In genomic region chr11:67897064-67897560, GRCm38 (mm10) we compare ENCODE assay signal across 8 mouse cellular contexts. TPM values are rescaled to one million over a fixed set of nuclear protein-coding genes. Genes with fewer than 3 reads are reported as not detected.
DNase-seq lines count a peak whose midpoint lies in the region; ATAC-seq lines count a peak whose summit lies in the region.

No protein-coding gene starts in this region.

- no peaks in the 10 kb centered on the region for H3K4me1 ChIP-seq in hindbrain, embryonic 11.5 days (replicated peaks; ENCODE audit: control insufficient read depth, insufficient read depth, low read length)
- peaks cover 5% of the 10 kb centered on the region for H3K4me1 ChIP-seq in hindbrain, embryonic 12.5 days
- H3K4me1 ChIP-seq in stomach, embryonic 16.5 days (ENCODE audit: control insufficient read depth, insufficient read depth, low read length): no peaks in the 10 kb centered on the region

- no peak overlapping the region for H3K9ac ChIP-seq in hindbrain, embryonic 11.5 days (ENCODE audit: low read depth, low read length)
- H3K9ac ChIP-seq in hindbrain, embryonic 12.5 days: no peak overlapping the region
- H3K9ac ChIP-seq in stomach, embryonic 16.5 days (ENCODE audit: low read length): no peak overlapping the region

- H3K27ac ChIP-seq in hindbrain, embryonic 11.5 days (ENCODE audit: low read depth, low read length): no peak overlapping the region
- H3K27ac ChIP-seq in hindbrain, embryonic 12.5 days: no peak overlapping the region
- no peak overlapping the region for H3K27ac ChIP-seq in stomach, embryonic 16.5 days (ENCODE audit: low read length)

- no peaks in the 10 kb centered on the region for H3K36me3 ChIP-seq in hindbrain, embryonic 11.5 days (ENCODE audit: control insufficient read depth, insufficient read depth, low read length)
- H3K36me3 ChIP-seq in hindbrain, embryonic 12.5 days: no peaks in the 10 kb centered on the region
- no peaks in the 10 kb centered on the region for H3K36me3 ChIP-seq in stomach, embryonic 16.5 days (ENCODE audit: control insufficient read depth, insufficient read depth, low read length)

- H3K27me3 ChIP-seq in hindbrain, embryonic 11.5 days (ENCODE audit: control insufficient read depth, insufficient read depth, low read length): no peaks in the 10 kb centered on the region
- no peaks in the 10 kb centered on the region for H3K27me3 ChIP-seq in hindbrain, embryonic 12.5 days
- no peaks in the 10 kb centered on the region for H3K27me3 ChIP-seq in stomach, embryonic 16.5 days (ENCODE audit: control insufficient read depth, insufficient read depth, low read length)

- peak; percentile 75 for DNase-seq in hindbrain, embryonic 11.5 days (ENCODE audit: low spot score)
- peak; percentile 73 for DNase-seq in brain, adult 2 months (ENCODE audit: low read depth, low spot score)
- DNase-seq in hindlimb bud, embryonic 11.5 days (ENCODE audit: extremely low spot score, low read depth, low spot score): peak; percentile 26
- peak; percentile 37 to 45 for DNase-seq in layer of hippocampus, postnatal 36 days
- DNase-seq in mesoderm, embryonic 11.5 days (ENCODE audit: low read depth, low spot score): peak; percentile 64

- 63% methylated on average over 8 of the region's 8 CpGs for whole genome bisulfite sequencing in hindbrain, embryonic 11.5 days
- WGBS in hindbrain, embryonic 12.5 days: 62% methylated on average over 8 of the region's 8 CpGs
- 35% methylated on average over 8 of the region's 8 CpGs for WGBS in stomach, embryonic 16.5 days

- no peak overlapping the region for H3K4me3 ChIP-seq in hindbrain, embryonic 11.5 days (ENCODE audit: low read depth, low read length)
- no peak overlapping the region for H3K4me3 ChIP-seq in hindbrain, embryonic 12.5 days
- no peak overlapping the region for H3K4me3 ChIP-seq in stomach, embryonic 16.5 days (replicated peaks; ENCODE audit: low read length)

- H3K4me2 ChIP-seq in hindbrain, embryonic 11.5 days (replicated peaks; ENCODE audit: low read depth, low read length): no peak overlapping the region
- H3K4me2 ChIP-seq in hindbrain, embryonic 12.5 days (replicated peaks): no peak overlapping the region
- H3K4me2 ChIP-seq in stomach, embryonic 16.5 days (ENCODE audit: low read depth, low read length): no peak overlapping the region

- H3K9me3 ChIP-seq in hindbrain, embryonic 11.5 days (ENCODE audit: control insufficient read depth, low read length): no peaks in the 10 kb centered on the region
- H3K9me3 ChIP-seq in hindbrain, embryonic 12.5 days (replicated peaks): no peaks in the 10 kb centered on the region
- no peaks in the 10 kb centered on the region for H3K9me3 ChIP-seq in stomach, embryonic 16.5 days (replicated peaks; ENCODE audit: control insufficient read depth, low read length)

- ATAC-seq in hindbrain, embryonic 11.5 days (ENCODE audit: low FRiP score): no peak
- ATAC-seq in hindbrain, embryonic 12.5 days (ENCODE audit: low FRiP score): no peak
- ATAC-seq in frontal cortex, adult (ENCODE audit: low TSS enrichment): peak; percentile 81
- peak; percentile 66; the same call in 1 of the 2 replicates for ATAC-seq in stomach, embryonic 16.5 days (ENCODE audit: insufficient read depth, low FRiP score)

RNA-seq across cellular contexts. Expression of gene Usp43, which starts 24.8 kb away (rescaled TPM):
- polyA plus RNA-seq in hindbrain, embryonic 11.5 days (2014; fragmentation: Nextera tagmentation; extraction: Ambion mirVana): 0.98 and 0.99 TPM in 2 replicates
- polyA plus RNA-seq in hindbrain, embryonic 12.5 days (2016; fragmentation: Nextera tagmentation; extraction: Ambion mirVana): 0.80 and 0.86 TPM in 2 replicates
- under 1 TPM; 0.28 to 0.77 TPM for total RNA-seq in layer of hippocampus, postnatal 36 days (2021)
- polyA plus RNA-seq in stomach, embryonic 16.5 days (2015; fragmentation: Nextera tagmentation; extraction: Ambion mirVana): 2.8 and 3.3 TPM in 2 replicates

Comparison
In these comparisons a context has a peak if more than half of its experiments do, and no peak if none do; other contexts are left out.
1. ATAC-seq: peak in frontal cortex, adult (single experiment) and stomach, embryonic 16.5 days (single experiment); none in hindbrain, embryonic 11.5 days (single experiment) and hindbrain, embryonic 12.5 days (single experiment).
2. Peak in every context shown above with its lines, with median percentiles within 50 percentile points of each other: DNase-seq.